Mouse (Mus musculus) thymus, postnatal 10 days (tissue): ENCODE results near the gene Hmga1.

Source experiments
- DNase-seq, 2 experiments: peaks; one replicate each; pipeline ENCODE4 v3.0.0; 2021; ENCODE audit warnings: low spot score in 2 of 2

Gene Hmga1

GRCm38 (mm10) chr17:27588231-27588630 is 31.9 kb downstream of the Hmga1 start:
- no peak for DNase-seq

- DNase-seq: no peak
These were observed 35.7 kb downstream of the Hmga1 start for GRCm38 (mm10) chr17:27591826-27592564.

DNA sequence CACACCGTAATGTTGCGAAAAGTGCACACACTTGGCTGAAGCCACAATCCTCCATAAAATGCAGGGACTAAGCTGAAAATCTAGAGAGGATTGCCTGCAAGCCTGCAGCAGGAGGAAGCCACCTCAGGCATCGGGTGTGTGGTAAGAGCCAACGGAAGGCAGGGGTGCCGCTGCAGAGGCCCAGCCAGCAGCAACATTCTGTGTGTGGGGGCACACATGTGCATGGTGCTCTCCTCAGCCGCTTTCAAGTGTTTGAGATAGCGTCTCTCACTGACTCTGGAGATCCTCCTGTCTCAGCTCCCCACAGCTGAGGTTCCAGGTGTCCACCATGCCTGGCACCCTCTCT is 36.2 kb downstream of the Hmga1 start:
- no peak for DNase-seq

- no peak for DNase-seq
These were observed 39.5 kb downstream of the Hmga1 start for GRCm38 (mm10) chr17:27595659-27596375.

DNA sequence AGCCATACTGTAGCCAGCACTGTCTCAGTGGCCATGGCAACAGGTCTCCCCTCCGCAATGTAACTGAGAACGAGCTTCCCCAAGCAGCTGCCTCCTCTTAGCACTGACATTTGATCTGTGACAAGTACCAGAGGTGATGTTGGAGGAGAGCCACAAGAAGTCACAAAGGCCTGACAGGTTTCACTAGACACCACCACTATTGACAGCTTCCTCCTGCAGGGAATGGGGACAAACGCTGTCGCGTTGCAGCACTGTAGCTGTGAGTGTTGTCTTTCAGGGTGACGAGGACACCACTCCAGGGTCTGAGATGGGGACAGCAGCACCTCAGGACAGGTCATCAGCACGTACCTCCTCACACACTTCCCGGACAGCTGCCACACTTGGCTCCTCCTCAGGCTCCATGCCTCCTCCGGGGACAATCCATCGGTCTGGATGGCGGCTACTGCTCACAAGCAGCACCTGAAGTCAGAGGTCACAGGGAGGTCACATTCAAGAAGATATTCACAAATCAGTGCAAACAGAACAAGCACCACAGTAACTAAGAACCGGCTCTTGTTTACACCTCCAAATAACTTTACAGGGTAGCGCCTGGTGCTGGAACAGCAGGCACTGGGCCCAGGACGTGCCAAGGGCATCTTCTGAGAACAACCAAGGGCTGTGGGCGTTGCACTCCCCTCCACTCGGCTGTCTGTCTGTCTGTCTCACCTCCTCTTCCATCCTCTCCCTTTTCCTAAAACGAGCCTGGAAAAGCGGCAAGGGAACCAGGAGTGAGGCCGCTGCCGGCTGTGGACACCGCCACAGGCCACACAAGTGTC is 40.3 kb downstream of the Hmga1 start:
- DNase-seq: no peak

- DNase-seq: no peak
These were observed 44.0 kb downstream of the Hmga1 start for GRCm38 (mm10) chr17:27600286-27600685.

DNA sequence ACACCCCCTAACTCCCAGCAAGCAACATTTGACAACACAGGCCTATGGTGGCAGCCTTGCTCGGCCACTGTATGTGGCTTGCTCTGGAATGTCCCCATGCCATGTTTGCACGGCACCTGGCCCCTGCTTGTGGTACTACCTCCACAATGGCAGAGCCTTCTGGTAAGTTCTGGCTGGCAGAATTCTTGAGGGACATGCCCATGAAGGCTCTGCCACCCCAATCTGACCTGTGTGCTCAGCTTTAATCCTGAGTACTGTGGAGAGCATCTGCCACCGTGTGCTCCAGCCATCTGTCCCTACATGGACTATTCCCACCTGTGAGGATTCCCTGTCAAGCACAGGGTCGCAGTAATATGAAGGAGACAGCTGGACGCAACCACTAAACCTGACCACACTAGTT is 44.6 kb downstream of the Hmga1 start:
- DNase-seq: no peak

DNA sequence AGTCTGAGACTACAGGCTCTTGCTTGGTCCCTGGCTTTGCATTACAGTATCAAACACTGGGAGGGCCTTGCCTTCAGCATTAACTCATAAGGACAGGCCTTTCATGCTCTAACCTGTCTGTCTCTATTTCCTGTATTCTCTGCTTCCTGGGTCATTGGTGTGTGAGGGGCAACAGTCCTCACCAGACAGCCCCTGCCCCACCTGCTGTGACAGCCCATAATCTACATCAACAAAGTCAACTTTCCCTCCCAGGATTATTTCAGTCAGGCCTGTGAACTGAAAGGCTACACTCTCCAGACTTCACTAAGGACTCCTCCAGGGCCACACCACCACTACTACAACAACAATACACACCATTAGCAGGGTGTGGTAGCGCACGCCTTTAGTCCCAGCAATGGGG is 46.7 kb downstream of the Hmga1 start:
- DNase-seq: no peak

DNA sequence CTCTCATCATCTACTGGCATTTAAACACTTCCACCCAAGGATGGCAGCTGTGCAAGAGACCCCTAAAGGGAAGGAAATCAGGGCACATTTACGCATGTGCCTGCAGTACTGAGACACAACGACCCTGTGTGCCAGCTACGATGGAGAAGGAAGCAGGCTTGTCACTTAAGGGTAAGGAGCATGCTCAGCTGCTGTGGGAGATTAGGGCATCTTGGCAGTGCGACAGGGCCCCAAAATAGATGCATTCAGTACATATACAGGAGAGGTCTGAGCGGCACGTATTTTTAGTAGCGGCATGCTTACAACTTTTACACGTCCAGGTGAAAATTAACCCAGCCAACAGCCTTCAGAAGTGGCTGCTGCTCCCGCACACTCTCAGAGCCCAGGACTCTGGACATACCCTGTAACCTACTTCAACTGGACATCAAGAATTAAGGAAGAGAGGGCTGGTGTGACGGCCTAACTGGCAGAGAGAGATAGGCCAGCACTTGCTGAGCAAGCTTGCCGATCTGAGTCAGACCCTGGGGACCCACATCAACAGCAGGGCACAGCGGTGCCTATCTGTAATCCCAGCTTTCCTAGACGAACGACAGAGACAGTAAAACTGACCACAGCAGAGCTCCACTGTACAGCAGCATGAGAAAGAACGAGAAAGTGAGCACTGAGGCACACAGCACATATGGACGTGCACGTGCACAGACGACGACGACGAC is 47.4 kb downstream of the Hmga1 start:
- DNase-seq: no peak

GRCm38 (mm10) chr17:27609576-27609975 is 53.3 kb downstream of the Hmga1 start:
- no peak for DNase-seq

GRCm38 (mm10) chr17:27610679-27611518 is 54.6 kb downstream of the Hmga1 start:
- no peak for DNase-seq

DNA sequence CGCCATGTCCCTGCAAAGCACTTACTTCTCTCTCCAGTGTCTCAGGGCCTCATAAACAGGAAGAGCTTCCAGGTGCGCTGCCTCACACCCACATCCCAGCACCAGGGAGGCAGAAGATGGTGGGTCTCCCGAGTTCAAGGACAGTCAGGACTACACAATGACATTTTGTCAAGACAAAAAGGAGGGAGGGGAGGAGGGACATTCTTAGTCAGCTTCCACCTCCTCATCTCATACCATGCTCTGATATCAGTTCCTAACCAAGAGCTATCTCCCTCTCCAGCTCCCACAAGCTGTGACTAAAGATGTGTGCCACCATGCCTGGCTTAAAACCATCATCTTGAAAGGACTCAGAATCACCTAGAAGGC is 55.2 kb downstream of the Hmga1 start:
- DNase-seq: no peak

- no peak for DNase-seq
These were observed 55.7 kb downstream of the Hmga1 start for GRCm38 (mm10) chr17:27611994-27612393.

DNA sequence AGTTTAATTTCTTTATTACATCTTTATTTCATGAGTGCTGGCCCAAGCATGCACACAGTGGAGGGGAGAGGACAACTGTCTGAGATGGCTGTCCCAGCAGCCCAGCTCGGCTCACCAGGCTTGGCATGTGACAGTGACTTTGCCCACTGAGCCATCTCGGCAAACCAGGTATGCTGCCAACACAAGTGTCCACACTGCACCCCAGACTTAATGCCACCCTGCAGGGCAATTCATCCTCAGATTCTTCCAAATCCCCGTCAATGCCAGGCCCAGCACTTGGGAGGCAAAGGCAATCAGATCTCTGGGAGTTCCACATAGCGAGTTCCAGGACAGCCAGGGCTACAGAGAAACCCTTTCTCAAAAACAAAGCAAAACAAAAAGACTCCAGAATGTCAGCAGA is 56.7 kb downstream of the Hmga1 start:
- DNase-seq: no peak
